Mouse (Mus musculus): ENCODE data around the gene Gba2.

The Gba2 gene

GRCm38 (mm10) chr4:43555926-43556325 is 22.7 kb downstream of the Gba2 start:
- in situ Hi-C loops (cut with MboI): loop anchor here (25.0 kb wide), 1 partner anchor 119 kb away; the partner anchor contains the start of genes Fam166b and Tesk1

GRCm38 (mm10) chr4:43553891-43554290 is 24.8 kb downstream of the Gba2 start:
- in situ Hi-C loops (cut with MboI): loop anchor here (25.0 kb wide), 1 partner anchor 117 kb away; the partner anchor contains the start of genes Fam166b and Tesk1

- in situ Hi-C loops (cut with MboI): loop anchor here (25.0 kb wide), 1 partner anchor 115 kb away; the partner anchor contains the start of genes Fam166b and Tesk1
These were observed 26.2 kb downstream of the Gba2 start for GRCm38 (mm10) chr4:43552437-43552836.

- in situ Hi-C loops (cut with MboI): loop anchor here (25.0 kb wide), 1 partner anchor 115 kb away; the partner anchor contains the start of genes Fam166b and Tesk1
These were observed 26.8 kb downstream of the Gba2 start for GRCm38 (mm10) chr4:43551854-43552253.

GRCm38 (mm10) chr4:43549055-43549454 is 29.6 kb downstream of the Gba2 start:
- in situ Hi-C loops (cut with MboI): no loop called here

- in situ Hi-C loops (cut with MboI): no loop called here
These were observed 31.5 kb downstream of the Gba2 start for GRCm38 (mm10) chr4:43547160-43547559.

GRCm38 (mm10) chr4:43546375-43547047 is 32.2 kb downstream of the Gba2 start:
- in situ Hi-C loops (cut with MboI): no loop called here

- in situ Hi-C loops (cut with MboI): no loop called here
These were observed 36.6 kb downstream of the Gba2 start for GRCm38 (mm10) chr4:43542044-43542443.

GRCm38 (mm10) chr4:43536031-43536430 is 42.6 kb downstream of the Gba2 start:
- in situ Hi-C loops (cut with MboI): no loop called here

GRCm38 (mm10) chr4:43535628-43536027 is 43.0 kb downstream of the Gba2 start:
- in situ Hi-C loops (cut with MboI): no loop called here

GRCm38 (mm10) chr4:43533270-43533669 is 45.4 kb downstream of the Gba2 start:
- in situ Hi-C loops (cut with MboI): no loop called here

GRCm38 (mm10) chr4:43530581-43530980 is 48.1 kb downstream of the Gba2 start:
- in situ Hi-C loops (cut with MboI): no loop called here

GRCm38 (mm10) chr4:43530081-43530501 is 48.6 kb downstream of the Gba2 start:
- in situ Hi-C loops (cut with MboI): no loop called here

- in situ Hi-C loops (cut with MboI): no loop called here
These were observed 50.2 kb downstream of the Gba2 start for GRCm38 (mm10) chr4:43528487-43528886.

- in situ Hi-C loops (cut with MboI): no loop called here
These were observed 50.8 kb downstream of the Gba2 start for GRCm38 (mm10) chr4:43527880-43528279.

- in situ Hi-C loops (cut with MboI): no loop called here
These were observed 58.7 kb downstream of the Gba2 start for GRCm38 (mm10) chr4:43519956-43520355.

- in situ Hi-C loops (cut with MboI): no loop called here
These were observed 59.1 kb downstream of the Gba2 start for GRCm38 (mm10) chr4:43519551-43519950.

Measured in mature B cell (primary cell).